Mouse (Mus musculus) layer of hippocampus, postnatal 25 days (tissue): ENCODE data around the gene Cttnbp2nl. TPM values are rescaled to one million over a fixed set of nuclear protein-coding genes. Genes with fewer than 3 reads are reported as not detected.

Experiments
- DNase-seq, 2 experiments: peaks; one replicate each; pipeline ENCODE4 v3.0.0; 2022; ENCODE audit warnings: mixed read lengths in 2 of 2, low spot score in 1 of 2; ENCODE audit errors: extremely low spot score in 1 of 2
- total RNA-seq, 2 experiments: library from RNA; stranded (reverse); gene quantifications; 2 replicates each; pipeline ENCODE4 v1.2.3; 2021

Gene Cttnbp2nl
- total RNA-seq, 2 experiments from 2014 or later, result 26.4 to 26.6 TPM

DNA sequence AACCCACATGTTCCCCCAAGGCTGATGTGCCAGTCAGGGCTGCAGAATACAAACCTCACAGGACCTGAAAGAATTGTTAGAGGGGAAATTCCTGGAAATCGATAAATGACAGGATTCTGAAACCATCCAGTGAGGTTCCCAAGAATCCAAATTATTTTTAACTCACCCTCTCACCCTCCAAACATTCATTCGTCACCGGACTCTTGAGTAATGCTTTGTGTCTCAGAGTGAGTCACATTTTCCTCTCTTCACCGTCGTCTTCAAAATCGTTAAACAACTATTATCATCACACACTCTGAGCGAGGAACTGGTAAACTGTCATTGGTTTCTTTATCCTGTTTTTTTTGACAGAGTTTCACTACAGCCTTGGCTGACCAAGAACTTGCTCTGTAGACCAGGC lies 7.0 kb upstream of the Cttnbp2nl start:
- no peak for DNase-seq

GRCm38 (mm10) chr3:105058627-105059513 lies 5.9 kb upstream of the Cttnbp2nl start:
- DNase-seq, result peak; percentile 77 to 80

DNA sequence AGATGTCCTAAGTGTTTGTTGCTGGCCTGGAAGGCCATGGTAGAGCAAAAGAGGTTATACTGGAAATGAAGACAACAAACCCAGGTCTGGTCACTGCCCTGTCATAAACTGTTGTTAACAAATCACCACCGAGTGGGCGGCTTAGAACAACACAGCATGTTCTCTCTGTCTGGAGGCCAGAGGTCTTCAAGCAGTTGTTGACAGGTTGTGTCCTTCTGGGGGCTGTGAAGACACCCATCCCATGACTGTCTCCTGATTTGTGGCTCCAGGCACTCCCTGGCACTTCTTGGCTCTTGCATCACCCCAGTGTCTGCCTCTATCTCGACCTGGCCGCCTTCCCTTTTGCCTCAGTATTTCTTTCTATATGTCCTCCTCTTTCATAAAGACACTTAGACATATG lies 2.7 kb upstream of the Cttnbp2nl start:
- DNase-seq, result no peak

GRCm38 (mm10) chr3:105054952-105055351 lies 2.0 kb upstream of the Cttnbp2nl start:
- DNase-seq, result no peak

GRCm38 (mm10) chr3:105053698-105054001 lies 704 bp upstream of the Cttnbp2nl start:
- no peak for DNase-seq

GRCm38 (mm10) chr3:105052171-105052936 lies 592 bp downstream of the Cttnbp2nl start:
- DNase-seq, result no peak

DNA sequence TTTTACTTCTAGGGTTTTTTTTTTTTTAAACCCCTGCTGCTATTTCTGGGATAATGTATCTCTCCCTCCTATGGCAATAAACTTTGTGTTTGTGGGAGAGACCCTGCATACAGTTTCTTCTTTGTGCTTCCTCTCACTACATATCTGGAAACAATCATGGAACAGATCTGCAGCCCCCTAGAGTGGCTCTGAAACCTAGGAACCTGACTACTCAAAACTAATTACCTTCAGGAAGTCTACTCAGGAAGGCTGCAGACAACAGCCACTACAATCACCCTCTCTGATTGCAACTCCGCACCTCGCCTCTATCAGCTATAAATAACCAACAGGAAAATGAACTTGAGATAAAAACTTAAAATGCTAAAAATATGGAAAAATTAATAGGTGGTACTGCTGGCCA lies 1.8 kb downstream of the Cttnbp2nl start:
- no peak for DNase-seq

GRCm38 (mm10) chr3:105049848-105050247 lies 3.1 kb downstream of the Cttnbp2nl start:
- no peak for DNase-seq

- no peak for DNase-seq
Measured at GRCm38 (mm10) chr3:105047616-105048015, 5.3 kb downstream of the Cttnbp2nl start.

GRCm38 (mm10) chr3:105046870-105047269 lies 6.1 kb downstream of the Cttnbp2nl start:
- DNase-seq, result no peak

DNA sequence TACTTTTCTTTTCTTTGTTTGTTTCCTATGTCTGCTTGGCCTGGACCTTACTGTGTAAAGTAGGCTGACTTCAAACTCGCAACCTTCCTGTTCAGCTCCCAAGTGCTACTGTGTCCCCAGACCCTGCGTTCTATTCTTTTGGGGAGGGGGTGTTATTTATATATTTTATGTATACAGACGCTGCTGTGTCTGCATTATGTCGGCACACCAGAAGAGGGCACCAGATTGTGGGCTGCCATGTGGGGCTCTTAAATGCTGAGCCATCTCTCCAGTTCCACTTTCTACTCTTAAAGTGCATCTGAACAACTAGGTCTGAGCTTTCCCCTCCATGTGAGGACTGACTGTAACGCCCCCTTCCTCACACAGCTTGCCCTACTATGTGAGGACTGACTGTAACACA lies 9.2 kb downstream of the Cttnbp2nl start:
- no peak for DNase-seq

GRCm38 (mm10) chr3:105040983-105041625 lies 11.8 kb downstream of the Cttnbp2nl start:
- no peak for DNase-seq

DNA sequence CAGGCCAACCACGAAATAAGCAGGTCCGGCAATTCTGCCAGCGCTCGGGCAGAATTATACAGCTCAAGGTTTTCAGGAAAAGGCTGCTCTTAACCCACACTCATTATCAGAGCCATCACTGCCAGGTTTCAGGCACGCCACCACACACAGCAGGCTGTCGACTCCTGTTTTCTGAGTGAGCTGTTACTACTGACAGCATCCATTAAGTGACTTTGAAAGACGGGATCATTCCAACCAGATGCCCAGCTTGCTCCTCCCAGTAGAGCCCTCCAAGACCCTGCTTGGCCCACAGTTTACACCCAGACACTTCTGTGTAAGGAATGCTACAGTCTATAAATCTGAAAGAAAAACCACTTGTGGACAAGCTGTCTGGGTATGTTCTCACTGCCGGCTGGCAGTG lies 12.9 kb downstream of the Cttnbp2nl start:
- no peak for DNase-seq

GRCm38 (mm10) chr3:105037240-105037770 lies 15.6 kb downstream of the Cttnbp2nl start:
- DNase-seq, result no peak

DNA sequence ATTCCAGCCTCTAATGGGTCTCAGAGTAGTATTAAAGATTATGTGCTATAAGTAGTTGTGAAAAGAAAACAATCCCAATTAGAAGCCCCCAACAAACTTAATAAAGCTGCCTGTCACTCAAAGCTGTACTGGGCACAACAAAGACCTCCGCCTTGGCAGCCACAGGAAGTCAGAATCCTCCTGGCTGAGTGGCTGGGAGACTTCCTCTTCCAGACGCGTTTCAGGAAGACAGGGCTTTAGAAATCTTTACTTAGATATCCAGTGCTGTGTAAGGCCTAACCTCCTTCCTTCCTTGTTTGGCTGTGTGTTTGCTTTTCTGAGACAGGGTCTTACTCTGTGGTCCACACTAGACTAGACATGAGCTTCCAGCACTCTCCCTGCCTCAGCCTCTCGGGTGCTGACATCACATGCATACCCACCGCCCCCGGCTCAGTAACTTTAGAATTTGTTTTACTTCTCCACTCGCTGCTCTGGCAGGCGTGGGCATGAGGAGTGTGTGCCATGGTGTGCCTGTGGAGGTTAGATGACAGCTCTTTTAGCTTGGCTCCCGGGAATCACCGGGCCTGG lies 16.6 kb downstream of the Cttnbp2nl start:
- no peak for DNase-seq

DNA sequence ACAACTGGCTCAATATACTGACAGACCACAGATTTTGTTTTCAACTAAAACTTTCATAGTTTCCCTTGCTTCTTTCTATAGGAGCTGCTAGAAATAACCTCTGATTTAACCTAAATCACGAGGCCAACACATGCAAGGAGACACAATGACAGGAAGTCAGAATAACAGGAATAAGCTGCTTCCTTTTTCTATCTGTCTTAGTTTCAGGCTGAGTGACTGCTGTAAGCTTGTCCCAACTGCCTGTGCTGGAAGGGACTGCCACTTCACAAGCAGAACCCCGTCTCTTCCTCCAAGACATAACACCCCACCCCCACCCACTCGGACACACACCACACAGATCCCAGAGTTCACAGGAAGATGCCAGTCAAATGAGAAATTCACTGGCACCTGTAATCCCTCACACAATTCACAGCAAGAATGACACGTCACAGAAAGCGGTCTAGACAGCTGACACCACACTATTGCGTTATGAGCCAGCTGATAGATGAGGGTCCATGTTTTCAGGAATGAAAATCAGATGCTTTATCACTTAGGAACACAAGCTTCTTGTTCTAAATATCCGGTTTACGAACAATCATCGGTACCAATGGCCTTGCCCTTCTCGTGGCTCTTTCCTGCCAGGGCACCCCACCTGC lies 29.5 kb downstream of the Cttnbp2nl start:
- DNase-seq, result no peak

DNA sequence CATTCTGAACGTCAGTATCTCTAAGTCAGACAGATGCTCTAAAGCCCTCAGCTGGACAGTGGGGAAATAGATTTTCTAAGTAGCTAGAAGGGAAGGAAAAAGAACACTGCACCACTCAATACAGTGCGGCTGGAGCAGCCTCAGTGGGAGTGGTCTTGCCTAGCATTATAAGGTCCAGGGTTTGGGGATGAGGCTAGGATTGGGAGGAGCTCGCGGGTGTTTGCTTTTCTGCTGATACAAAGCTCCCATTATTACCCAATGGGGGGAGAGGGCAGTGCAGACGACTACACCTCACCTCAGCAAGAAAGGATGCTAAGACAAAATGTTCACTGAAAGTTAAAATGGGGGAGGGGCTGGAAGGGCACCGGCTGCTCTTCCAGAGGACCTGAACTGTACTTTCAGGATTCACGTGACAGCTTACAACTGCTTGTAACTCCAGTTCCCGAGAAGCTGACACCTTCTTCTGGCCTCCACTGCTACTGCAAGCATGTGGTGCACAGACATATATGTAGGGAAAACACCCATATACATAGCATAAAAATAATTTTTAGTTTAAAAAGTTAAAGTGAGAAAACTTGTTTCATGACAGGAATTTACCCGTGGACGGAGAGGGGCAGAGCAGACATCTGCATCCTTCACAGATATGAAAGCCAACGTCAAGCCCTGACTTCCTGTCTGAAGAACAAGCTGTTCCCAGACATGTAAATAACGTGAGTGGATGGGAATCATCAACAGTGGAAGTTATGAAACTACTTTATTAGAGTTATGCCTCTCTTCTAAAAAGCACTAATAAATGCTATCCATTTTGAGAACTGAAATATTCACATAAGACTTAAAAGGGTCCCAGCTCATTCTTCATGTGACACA lies 32.9 kb downstream of the Cttnbp2nl start:
- DNase-seq, result no peak

GRCm38 (mm10) chr3:105018783-105019105 lies 34.2 kb downstream of the Cttnbp2nl start:
- DNase-seq, result no peak

GRCm38 (mm10) chr3:105018085-105018782 lies 34.7 kb downstream of the Cttnbp2nl start:
- DNase-seq, result no peak
